Mouse (Mus musculus) embryonic facial prominence, embryonic 14.5 days (tissue): Measurements from ENCODE around the gene Spin1. TPM values are rescaled to one million over a fixed set of nuclear protein-coding genes. Genes with fewer than 3 reads are reported as not detected.

Experiments
- polyA plus RNA-seq: library from polyadenylated mRNA; unstranded; fragments of >200 nt; fragmentation: Nextera tagmentation; extraction: Ambion mirVana; gene quantifications from 2 replicates; pipeline ENCODE4 v1.2.1, GENCODE M21; 2014

Spin1 gene
- polyA plus RNA-seq, 1 experiment from 2014 or later = 95.6 TPM

Other genes with a start within 250 kb of the Spin1 start
- 1.6 and 2.4 TPM in 2 replicates for gene Nxnl2, start 70.1 kb downstream of the Spin1 start, polyA plus RNA-seq